Mouse (Mus musculus): Measurements from ENCODE around the gene Dnajc16.
A peak's percentile ranks its signal among the peaks of the same experiment; 100 is the strongest.

GRCm38 (mm10) chr4:141721961-141722360 lies 68.8 kb downstream of the Dnajc16 start:
- no peak for TF ChIP-seq CTCF (IDR thresholded peaks at IDR 0.05)
- TF ChIP-seq EP300 (IDR thresholded peaks at IDR 0.05): peak; percentile 85
